Mouse (Mus musculus) bone marrow, adult 2 months (tissue): ENCODE results near the gene Pagr1a. TPM values are rescaled to one million over a fixed set of nuclear protein-coding genes. Genes with fewer than 3 reads are reported as not detected.
A peak's percentile ranks its signal among the peaks of the same experiment; 100 is the strongest.

Experiments used
- H3K27ac ChIP-seq: fragments of 200-500 bp; 2 replicates; pipeline ENCODE4 v1.5.1; 2012; ENCODE audit warnings: low read depth, mild to moderate bottlenecking, control low read depth, inconsistent platforms, low read length; ENCODE audit not compliant: control insufficient read depth, poor library complexity, insufficient read depth
- H3K4me1 ChIP-seq: fragments of 200-500 bp; 2 replicates; pipeline ENCODE4 v1.6.1; 2011; ENCODE audit warnings: low read length; ENCODE audit not compliant: control insufficient read depth, insufficient read depth
- H3K4me3 ChIP-seq: fragments of 200-500 bp; replicated peaks from 2 replicates; pipeline ENCODE3; 2011; ENCODE audit warnings: mild to moderate bottlenecking, low read depth, low read length, control low read depth; ENCODE audit not compliant: control insufficient read depth
- CTCF ChIP-seq: fragments of 200-500 bp; IDR thresholded peaks from 2 replicates; pipeline ENCODE4 v1.5.1; 2011; ENCODE audit warnings: low read length, control low read depth; ENCODE audit not compliant: control insufficient read depth, insufficient read depth
- POLR2A ChIP-seq: fragments of 200-500 bp; IDR thresholded peaks from 2 replicates; pipeline ENCODE4 v1.6.1; 2011; ENCODE audit warnings: low read depth, mild to moderate bottlenecking, control low read depth, low read length, borderline replicate concordance; ENCODE audit not compliant: control insufficient read depth
- WGBS: fragments of 180-500 bp; shearing (Covaris S2); methylation state at CpG from one replicate; pipeline ENCODE4 v1.1.7; 2018; 5-methylcytosine and 5-hydroxymethylcytosine counted together
- polyA plus RNA-seq: library from polyadenylated mRNA; stranded (reverse); fragments of >200 nt; gene quantifications from 2 replicates; pipeline ENCODE4 v1.2.4, GENCODE M21; 2011; ENCODE audit warnings: low replicate concordance; ENCODE audit not compliant: missing spikeins, insufficient read depth, insufficient read length

Pagr1a gene
- polyA plus RNA-seq, 1 experiment, result not detected

DNA sequence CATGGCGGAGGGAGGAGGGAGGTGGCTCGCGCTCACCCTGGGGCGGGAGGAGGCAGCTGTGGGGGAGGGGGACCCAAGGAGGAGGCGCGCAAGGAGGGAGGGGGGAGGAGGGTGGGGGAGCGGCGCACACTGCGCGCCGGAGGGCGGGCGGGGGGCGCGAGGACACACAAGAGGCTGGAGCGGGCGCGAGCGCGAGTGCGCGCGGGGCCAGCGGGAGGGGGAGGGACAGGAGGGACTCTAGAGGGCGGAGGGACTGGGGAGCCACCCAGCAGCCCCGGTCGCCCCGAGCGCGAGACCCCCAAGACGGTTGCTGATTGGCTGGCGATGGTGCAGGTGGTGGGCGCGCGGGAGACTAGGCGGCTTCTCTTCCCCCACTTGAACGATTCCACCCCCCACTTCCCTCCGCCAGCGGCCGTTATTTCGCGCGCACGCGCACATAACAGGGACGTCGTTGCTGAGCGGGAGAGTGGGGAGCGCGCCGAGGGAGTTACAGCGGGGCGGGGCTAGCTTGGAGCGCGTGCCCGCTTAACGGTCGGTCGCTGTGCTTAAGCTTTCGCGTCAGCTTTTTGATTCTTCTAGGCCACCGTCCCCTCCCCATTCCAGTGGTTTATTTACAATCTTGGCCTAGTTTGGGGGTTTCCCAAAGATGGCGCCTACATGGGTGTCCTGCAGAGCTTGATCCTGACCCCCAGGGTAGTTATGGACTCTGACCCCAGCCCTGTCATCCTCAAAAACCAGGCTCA lies 10.0 kb upstream of the Pagr1a start, which contains the start of gene Maz:
Gene Maz, minus strand, starts transcription at position 54 of the 743 bp plus-strand sequence.
- peak within 1 kb of the TSS; percentile 98 for H3K27ac ChIP-seq
- peak within 1 kb of the TSS; percentile 77 for H3K4me3 ChIP-seq
- under 1% methylated on average over 58 of the region's 63 CpGs for WGBS
- H3K4me1 ChIP-seq, result peaks cover 13% of the 10 kb centered on the region
- TF ChIP-seq CTCF (no peak), POLR2A (peak; percentile 83; the same call in 1 of the 2 replicates)

DNA sequence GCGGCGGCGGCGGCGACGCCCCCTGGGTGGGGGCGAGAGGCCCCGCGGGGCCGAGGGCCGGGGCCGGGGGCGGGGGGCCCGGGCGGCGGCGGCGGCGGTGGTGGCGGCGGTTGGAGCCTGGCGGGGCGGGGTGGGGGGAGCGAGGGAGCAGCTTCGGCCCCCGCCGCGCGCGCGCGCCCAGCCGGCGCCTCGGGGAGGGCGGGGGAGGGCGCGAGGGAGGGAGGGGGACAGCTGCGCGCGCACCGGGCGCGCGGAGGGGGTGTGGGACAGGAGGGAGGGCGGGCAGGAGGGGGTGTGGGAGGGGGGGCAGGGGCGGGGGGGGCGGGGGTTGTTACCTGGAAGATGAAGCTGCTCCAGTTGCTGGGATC lies 9.4 kb upstream of the Pagr1a start:
- Histone ChIP-seq H3K4me1 (peaks cover 13% of the 10 kb centered on the region), H3K4me3 (peak overlapping the region; percentile 77), H3K27ac (peak overlapping the region; percentile 98)
- WGBS, result no CpG with 5 or more reads among the region's 48 CpGs
- no peak for TF ChIP-seq CTCF
- peak; percentile 8; the same call in 1 of the 2 replicates for TF ChIP-seq POLR2A

GRCm38 (mm10) chr7:127026161-127026600 lies 9.0 kb upstream of the Pagr1a start:
- H3K4me1 ChIP-seq, result peaks cover 13% of the 10 kb centered on the region
- no peak for TF ChIP-seq CTCF
- TF ChIP-seq POLR2A, result no peak
- WGBS, result under 1% methylated on average over 38 of the region's 48 CpGs

GRCm38 (mm10) chr7:127025556-127026160 lies 8.5 kb upstream of the Pagr1a start:
- 1% methylated on average over 59 of the region's 65 CpGs for WGBS
- Histone ChIP-seq H3K27ac (peak overlapping the region; percentile 98), H3K4me1 (peaks cover 14% of the 10 kb centered on the region), H3K4me3 (peak overlapping the region; percentile 63)
- no peak for TF ChIP-seq POLR2A
- TF ChIP-seq CTCF, result no peak

More at GRCm38 (mm10) chr7:127026161-127026600, 9.0 kb upstream of the Pagr1a start:
- Histone ChIP-seq H3K4me3 (peak overlapping the region; percentile 63), H3K27ac (peak overlapping the region; percentile 98)

- peak; percentile 87 for TF ChIP-seq CTCF
- TF ChIP-seq POLR2A, result peak; percentile 76
- peak overlapping the region; percentile 98 for H3K27ac ChIP-seq
- peaks cover 14% of the 10 kb centered on the region for H3K4me1 ChIP-seq
- H3K4me3 ChIP-seq, result peak overlapping the region; percentile 63
- WGBS, result under 1% methylated on average over 30 of the region's 30 CpGs
These were observed 7.8 kb upstream of the Pagr1a start for GRCm38 (mm10) chr7:127024755-127025555.

- TF ChIP-seq POLR2A (no peak), CTCF (no peak)
- H3K27ac ChIP-seq, result peak overlapping the region; percentile 98
- H3K4me1 ChIP-seq, result peaks cover 14% of the 10 kb centered on the region
- 15% methylated on average over 19 of the region's 19 CpGs for WGBS
- peak overlapping the region; percentile 63 for H3K4me3 ChIP-seq
These were observed 6.9 kb upstream of the Pagr1a start for GRCm38 (mm10) chr7:127023896-127024690.

- H3K27ac ChIP-seq, result no peak overlapping the region
These were observed 6.1 kb upstream of the Pagr1a start for GRCm38 (mm10) chr7:127023272-127023691.

More at GRCm38 (mm10) chr7:127023272-127023691, 6.1 kb upstream of the Pagr1a start:
- WGBS, result 75% methylated on average over 13 of the region's 13 CpGs
- Histone ChIP-seq H3K4me3 (no peak overlapping the region), H3K4me1 (peaks cover 14% of the 10 kb centered on the region)
- TF ChIP-seq CTCF, result no peak
- TF ChIP-seq POLR2A, result no peak
